Mouse (Mus musculus): ENCODE measurements at regions not wholly inside any gene's neighbourhood (a gene's known extent, or its start where the extent isn't known, plus 50 kb on each side); places are given as distances from the start of the nearest gene placed in this dataset.

- Histone ChIP-seq H3K9me3 (ENCODE audit: low read length) (no peaks in the 10 kb centered on the region), H3K36me3 (ENCODE audit: insufficient read depth, low read length) (no peaks in the 10 kb centered on the region), H3K4me3 (ENCODE audit: low read length) (no peak overlapping the region), H3K4me1 (ENCODE audit: insufficient read depth, low read length) (no peaks in the 10 kb centered on the region), H3K27me3 (ENCODE audit: insufficient read depth, low read length) (no peaks in the 10 kb centered on the region), H3K27ac (no peak overlapping the region), H3K9ac (replicated peaks; ENCODE audit: low read length) (no peak overlapping the region), H3K4me2 (ENCODE audit: low read depth, low read length) (no peak overlapping the region)
- 73% methylated on average over 5 of the region's 5 CpGs for WGBS
- DNase-seq (ENCODE audit: low spot score) (no peak), ATAC-seq (no peak)
- TF ChIP-seq CTCF (IDR thresholded peaks at IDR 0.05; ENCODE audit: low read depth) = no peak
Measured at GRCm38 (mm10) chr10:118753061-118753775, 116.8 kb downstream of the Dyrk2 start.

- ATAC-seq (no peak), DNase-seq (ENCODE audit: low spot score) (no peak)
- Histone ChIP-seq H3K27ac (no peak overlapping the region), H3K4me2 (ENCODE audit: low read depth, low read length) (no peak overlapping the region), H3K9me3 (ENCODE audit: low read length) (no peaks in the 10 kb centered on the region), H3K27me3 (ENCODE audit: insufficient read depth, low read length) (no peaks in the 10 kb centered on the region), H3K9ac (replicated peaks; ENCODE audit: low read length) (no peak overlapping the region), H3K36me3 (ENCODE audit: insufficient read depth, low read length) (no peaks in the 10 kb centered on the region), H3K4me3 (ENCODE audit: low read length) (no peak overlapping the region), H3K4me1 (ENCODE audit: insufficient read depth, low read length) (no peaks in the 10 kb centered on the region)
- WGBS = 83% methylated on average over 13 of the region's 13 CpGs
- no peak for TF ChIP-seq CTCF (IDR thresholded peaks at IDR 0.05; ENCODE audit: low read depth)
Measured at GRCm38 (mm10) chr10:118754791-118755190, 115.2 kb downstream of the Dyrk2 start.

- no peak for TF ChIP-seq CTCF (IDR thresholded peaks at IDR 0.05; ENCODE audit: low read depth)
- Histone ChIP-seq H3K27ac (no peak overlapping the region), H3K4me3 (ENCODE audit: low read length) (no peak overlapping the region), H3K27me3 (ENCODE audit: insufficient read depth, low read length) (no peaks in the 10 kb centered on the region), H3K9me3 (ENCODE audit: low read length) (no peaks in the 10 kb centered on the region), H3K9ac (replicated peaks; ENCODE audit: low read length) (no peak overlapping the region), H3K4me1 (ENCODE audit: insufficient read depth, low read length) (no peaks in the 10 kb centered on the region), H3K4me2 (ENCODE audit: low read depth, low read length) (peak overlapping the region; percentile 40), H3K36me3 (ENCODE audit: insufficient read depth, low read length) (no peaks in the 10 kb centered on the region)
- DNase-seq (ENCODE audit: low spot score) = peak; percentile 72
- WGBS = 62% methylated on average over 18 of the region's 18 CpGs
- ATAC-seq = peak; percentile 72; the same call in 1 of the 2 replicates
Measured at GRCm38 (mm10) chr10:118758825-118759471, 111.1 kb downstream of the Dyrk2 start.

- H3K27me3 ChIP-seq (ENCODE audit: insufficient read depth, low read length) = no peaks in the 10 kb centered on the region
- no peak overlapping the region for H3K27ac ChIP-seq
- H3K9me3 ChIP-seq (ENCODE audit: low read length) = no peaks in the 10 kb centered on the region
- no peak overlapping the region for H3K9ac ChIP-seq (replicated peaks; ENCODE audit: low read length)
- DNase-seq (ENCODE audit: low spot score) (no peak), ATAC-seq (no peak)
- 64% methylated on average over 8 of the region's 8 CpGs for WGBS
- no peak overlapping the region for H3K4me3 ChIP-seq (ENCODE audit: low read length)
- no peaks in the 10 kb centered on the region for H3K36me3 ChIP-seq (ENCODE audit: insufficient read depth, low read length)
- no peak overlapping the region for H3K4me2 ChIP-seq (ENCODE audit: low read depth, low read length)
- H3K4me1 ChIP-seq (ENCODE audit: insufficient read depth, low read length) = no peaks in the 10 kb centered on the region
- no peak for TF ChIP-seq CTCF (IDR thresholded peaks at IDR 0.05; ENCODE audit: low read depth)
Measured at GRCm38 (mm10) chr10:118760441-118760840, 109.6 kb downstream of the Dyrk2 start.

- no peaks in the 10 kb centered on the region for H3K27me3 ChIP-seq (ENCODE audit: insufficient read depth, low read length)
- no peak for DNase-seq (ENCODE audit: low spot score)
- H3K4me2 ChIP-seq (ENCODE audit: low read depth, low read length) = no peak overlapping the region
- no peaks in the 10 kb centered on the region for H3K4me1 ChIP-seq (ENCODE audit: insufficient read depth, low read length)
- no peak overlapping the region for H3K27ac ChIP-seq
- ATAC-seq = no peak
- no peak overlapping the region for H3K9ac ChIP-seq (replicated peaks; ENCODE audit: low read length)
- no peaks in the 10 kb centered on the region for H3K9me3 ChIP-seq (ENCODE audit: low read length)
- no peaks in the 10 kb centered on the region for H3K36me3 ChIP-seq (ENCODE audit: insufficient read depth, low read length)
- no peak for TF ChIP-seq CTCF (IDR thresholded peaks at IDR 0.05; ENCODE audit: low read depth)
- 70% methylated on average over 10 of the region's 10 CpGs for WGBS
- no peak overlapping the region for H3K4me3 ChIP-seq (ENCODE audit: low read length)
Measured at GRCm38 (mm10) chr10:118761101-118761868, 108.7 kb downstream of the Dyrk2 start.

GRCm38 (mm10) chr10:118765051-118765450 is 105.0 kb downstream of the Dyrk2 start:
- no peak overlapping the region for H3K4me3 ChIP-seq (ENCODE audit: low read length)
- H3K9me3 ChIP-seq (ENCODE audit: low read length) = no peaks in the 10 kb centered on the region
- H3K4me2 ChIP-seq (ENCODE audit: low read depth, low read length) = no peak overlapping the region
- H3K9ac ChIP-seq (replicated peaks; ENCODE audit: low read length) = no peak overlapping the region
- DNase-seq (ENCODE audit: low spot score) (no peak), ATAC-seq (no peak)
- no peaks in the 10 kb centered on the region for H3K36me3 ChIP-seq (ENCODE audit: insufficient read depth, low read length)
- 91% methylated on average over 9 of the region's 9 CpGs for WGBS
- no peak overlapping the region for H3K27ac ChIP-seq
- no peak for TF ChIP-seq CTCF (IDR thresholded peaks at IDR 0.05; ENCODE audit: low read depth)
- H3K27me3 ChIP-seq (ENCODE audit: insufficient read depth, low read length) = no peaks in the 10 kb centered on the region
- H3K4me1 ChIP-seq (ENCODE audit: insufficient read depth, low read length) = no peaks in the 10 kb centered on the region

All from hindbrain, postnatal 0 days (tissue).